Mouse (Mus musculus): ENCODE data around the gene Pakap.

DNA sequence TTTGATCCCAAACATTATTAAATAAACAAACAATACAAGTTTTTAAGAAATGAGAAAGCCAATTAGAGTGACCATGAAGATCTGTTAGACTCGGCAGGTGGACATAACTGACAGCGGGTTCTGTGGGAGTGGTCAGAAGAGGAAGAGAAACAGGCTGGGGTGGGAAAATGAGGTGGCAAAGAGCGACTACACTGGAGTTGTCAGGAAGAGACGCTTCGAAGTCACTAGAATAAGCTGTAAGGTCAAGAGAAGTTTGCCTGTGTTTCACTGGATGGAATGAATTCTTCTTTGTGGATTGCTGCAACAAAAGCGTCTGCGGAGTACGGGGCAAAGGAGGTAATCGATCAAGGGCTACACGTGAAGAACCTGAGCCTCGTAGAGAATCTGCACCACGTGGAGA is 109.9 kb downstream of the Pakap start:
- TF ChIP-seq CTCF (IDR thresholded peaks at IDR 0.05; ENCODE audit: low read depth, low read length) (no peak), POLR2A (IDR thresholded peaks at IDR 0.05; ENCODE audit: borderline replicate concordance, low read depth, low read length) (no peak)

All from bone marrow macrophage, adult 2 months (primary cell).